ENCODE assay signal across 14 mouse cellular contexts in genomic region chr17:62378868-62379417, GRCm38 (mm10).
"Had no signal": no experiment of that assay in that cellular context is flagged by ENCODE, and none has a peak within 500 bp of the region (broad histone marks: within the 10 kb centered on the region; RNA-seq: fewer than 3 reads in every experiment).

No protein-coding gene starts in this region.

- H3K27me3 ChIP-seq: limb, embryonic 13.5 days; neural tube, embryonic 12.5 days; stomach, embryonic 15.5 days had no signal

- H3K36me3 ChIP-seq: limb, embryonic 13.5 days; neural tube, embryonic 12.5 days; stomach, embryonic 15.5 days had no signal

- H3K9ac ChIP-seq: limb, embryonic 13.5 days; liver, embryonic 14.5 days; neural tube, embryonic 12.5 days; stomach, embryonic 15.5 days had no signal

- H3K4me2 ChIP-seq: limb, embryonic 13.5 days; neural tube, embryonic 12.5 days; stomach, embryonic 15.5 days had no signal

- H3K27ac ChIP-seq: layer of hippocampus, adult 2 months; limb, embryonic 13.5 days; liver, embryonic 14.5 days; macrophage; neural tube, embryonic 12.5 days; stomach, embryonic 15.5 days had no signal

- H3K9me3 ChIP-seq: limb, embryonic 13.5 days; neural tube, embryonic 12.5 days; stomach, embryonic 15.5 days had no signal

- H3K4me1 ChIP-seq: limb, embryonic 13.5 days; neural tube, embryonic 12.5 days; stomach, embryonic 15.5 days had no signal

- H3K4me3 ChIP-seq: layer of hippocampus, adult 2 months; limb, embryonic 13.5 days; neural tube, embryonic 12.5 days; stomach, embryonic 15.5 days had no signal

- DNase-seq: kidney, adult 8-10 months; kidney, postnatal 10 days; kidney, postnatal 4 days; lung, adult 18-20 months; lung, postnatal 10 days; midbrain, embryonic 14.5 days; right cerebral cortex, postnatal 4 days; thymus, postnatal 36 days had no signal
